Mouse (Mus musculus) heart, embryonic 14.5 days (tissue): ENCODE results near the gene Pnp. TPM values are rescaled to one million over a fixed set of nuclear protein-coding genes. Genes with fewer than 3 reads are reported as not detected.

ENCODE experiments used
- ATAC-seq: fragments of 200-750 bp; cut with Nextera tagmentation; 2 replicates; pipeline ENCODE4 v1.8.0; 2017; ENCODE audit warnings: low read depth, moderate TSS enrichment; ENCODE audit not compliant: insufficient number of reproducible peaks, insufficient read depth, low FRiP score
- H3K27ac ChIP-seq, 2 experiments: fragments of 200-500 bp in 1 of 2; fragments of 300-500 bp in 1 of 2; sonication (generic) in 1 of 2; replicated peaks in 1 of 2; 2 replicates each; pipeline ENCODE4 v1.5.1; 2012 to 2014; ENCODE audit warnings: low read depth in 2 of 2, low read length in 2 of 2, control low read depth in 1 of 2, mild to moderate bottlenecking in 1 of 2, mixed read lengths in 1 of 2; ENCODE audit not compliant: control insufficient read depth in 1 of 2, insufficient read depth in 1 of 2
- H3K27me3 ChIP-seq: fragments of 300-500 bp; sonication (generic); 2 replicates; pipeline ENCODE4 v1.6.1; 2014; ENCODE audit warnings: mild to moderate bottlenecking, low read length, control low read depth; ENCODE audit not compliant: control insufficient read depth, insufficient read depth
- H3K36me3 ChIP-seq: fragments of 300-500 bp; sonication (generic); 2 replicates; pipeline ENCODE4 v1.6.1; 2014; ENCODE audit warnings: mild to moderate bottlenecking, control low read depth, low read length, mixed read lengths; ENCODE audit not compliant: control insufficient read depth, insufficient read depth
- H3K4me1 ChIP-seq, 2 experiments: fragments of 200-500 bp in 1 of 2; fragments of 300-500 bp in 1 of 2; sonication (generic) in 1 of 2; 2 replicates each; pipeline ENCODE4 v1.6.1; 2012 to 2014; ENCODE audit warnings: low read length in 2 of 2, control low read depth in 1 of 2, mixed read lengths in 1 of 2; ENCODE audit not compliant: control insufficient read depth in 2 of 2, insufficient read depth in 2 of 2
- H3K4me2 ChIP-seq: fragments of 300-500 bp; sonication (generic); 2 replicates; pipeline ENCODE4 v1.6.1; 2014; ENCODE audit warnings: mild to moderate bottlenecking, low read length
- H3K4me3 ChIP-seq, 2 experiments: fragments of 200-500 bp in 1 of 2; fragments of 300-500 bp in 1 of 2; sonication (generic) in 1 of 2; 2 replicates each; pipeline ENCODE4 v1.5.1; 2012 to 2014; ENCODE audit warnings: low read length in 2 of 2, mild to moderate bottlenecking in 2 of 2, control low read depth in 1 of 2, low read depth in 1 of 2, moderate library complexity in 1 of 2; ENCODE audit not compliant: control insufficient read depth in 1 of 2, insufficient read depth in 1 of 2
- H3K9ac ChIP-seq: fragments of 300-500 bp; sonication (generic); 2 replicates; pipeline ENCODE4 v1.6.1; 2014; ENCODE audit warnings: mild to moderate bottlenecking, low read length
- H3K9me3 ChIP-seq: fragments of 300-500 bp; sonication (generic); 2 replicates; pipeline ENCODE4 v1.6.1; 2016; ENCODE audit warnings: low read length, control low read depth; ENCODE audit not compliant: control insufficient read depth
- WGBS: fragments of 180-500 bp; shearing (Covaris S2); extraction: QIAGEN DNeasy Blood & Tissue Kit; methylation state at CpG from one replicate; pipeline ENCODE4 v1.1.7; 2014; 5-methylcytosine and 5-hydroxymethylcytosine counted together
- polyA plus RNA-seq: library from polyadenylated mRNA; unstranded; fragments of >200 nt; fragmentation: Nextera tagmentation; extraction: Ambion mirVana; gene quantifications from 2 replicates; pipeline ENCODE4 v1.2.1, GENCODE M21; 2014

Pnp gene
- polyA plus RNA-seq: 30.5 and 32.2 TPM in 2 replicates

DNA sequence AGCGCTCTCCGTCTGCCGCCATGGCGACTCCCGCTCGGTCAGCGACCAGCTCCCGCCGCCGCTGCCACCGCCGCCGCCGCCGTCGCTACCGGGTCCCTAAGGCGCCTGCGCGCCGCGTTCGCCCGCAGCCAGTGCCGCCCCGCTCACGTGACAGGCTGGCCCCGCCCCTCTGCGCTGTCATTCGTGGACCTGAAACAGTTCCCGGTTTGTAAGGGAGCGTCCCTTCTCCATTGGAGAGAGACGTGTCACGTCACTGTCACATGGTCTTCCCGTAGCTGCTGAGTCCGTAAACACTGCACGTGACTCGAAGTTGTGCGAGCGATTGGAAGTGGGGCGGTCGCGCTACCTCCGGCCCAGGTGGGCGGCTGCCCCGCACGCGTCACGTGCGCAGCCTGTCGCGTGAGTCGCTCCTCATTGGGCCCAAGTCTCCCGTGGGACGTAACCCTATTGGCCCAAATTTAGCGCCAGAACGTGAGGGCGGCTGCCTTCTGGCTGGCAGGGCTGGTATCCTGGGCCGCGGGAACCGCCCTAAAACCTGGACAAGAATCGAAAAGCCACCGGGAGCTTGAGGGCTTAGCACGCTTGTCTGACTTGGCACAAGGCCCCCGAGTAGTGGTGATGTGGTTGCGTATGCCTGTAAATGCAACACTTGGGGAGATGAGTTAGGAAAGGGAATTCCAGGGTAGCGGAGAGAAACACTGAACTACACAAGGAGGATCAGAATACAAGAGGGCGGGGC is at the start of gene Pnp, which contains the start of gene Pip4p1:
Gene Pnp, plus strand, starts transcription at position 329 of the 739 bp plus-strand sequence.
Gene Pip4p1, minus strand, starts transcription at position 103 of the 739 bp plus-strand sequence.
- ATAC-seq: peak; percentile 99
- peak within 1 kb of the TSS; percentile 86 to 97 for H3K4me3 ChIP-seq
- H3K27me3 ChIP-seq: no peaks in the 10 kb centered on the region
- peak within 1 kb of the TSS; percentile 84 for H3K4me2 ChIP-seq
- H3K36me3 ChIP-seq: peaks cover 36% of the 10 kb centered on the region
- no peaks in the 10 kb centered on the region for H3K9me3 ChIP-seq
- H3K27ac ChIP-seq: peak within 1 kb of the TSS; percentile 89 to 97
- WGBS: under 1% methylated on average over 68 of the region's 68 CpGs
- H3K4me1 ChIP-seq: peaks cover 5 to 13% of the 10 kb centered on the region in 2 experiments; a peak in 3 of 4 replicates
- peak within 1 kb of the TSS; percentile 100 for H3K9ac ChIP-seq

DNA sequence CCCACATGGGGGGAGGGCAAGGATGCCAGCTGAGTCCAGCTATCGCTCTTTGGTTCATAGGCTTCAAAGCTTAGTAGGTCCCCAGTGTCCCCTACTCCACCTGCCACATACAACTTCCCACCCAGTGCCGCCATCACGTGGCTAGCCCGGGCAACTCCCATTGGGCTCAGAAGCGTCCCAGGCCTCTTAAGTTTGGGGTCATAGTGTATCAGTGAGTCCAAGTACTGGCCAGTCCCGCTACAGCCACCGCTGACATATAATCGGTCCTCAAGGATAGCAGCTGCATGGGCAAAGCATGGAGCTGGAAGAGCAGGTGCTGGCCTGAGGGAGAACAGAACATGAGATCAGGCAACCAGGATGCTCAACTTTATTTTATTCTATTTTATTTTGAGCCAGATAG is 39.3 kb upstream of the Pnp start:
- ATAC-seq: no peak
- H3K4me1 ChIP-seq: peaks cover 7 to 9% of the 10 kb centered on the region in 2 experiments; a peak in 3 of 4 replicates
- H3K36me3 ChIP-seq: no peaks in the 10 kb centered on the region
- H3K27ac ChIP-seq: no peak overlapping the region
- WGBS: 88% methylated on average over 8 of the region's 8 CpGs
- H3K4me3 ChIP-seq: no peak overlapping the region
- H3K9ac ChIP-seq: no peak overlapping the region
- peaks cover 5% of the 10 kb centered on the region for H3K27me3 ChIP-seq
- no peak overlapping the region for H3K4me2 ChIP-seq
- no peaks in the 10 kb centered on the region for H3K9me3 ChIP-seq

- Histone ChIP-seq H3K27ac (no peak overlapping the region), H3K36me3 (no peaks in the 10 kb centered on the region), H3K4me1 (peaks cover 9% of the 10 kb centered on the region in 2 experiments; a peak in 3 of 4 replicates), H3K4me3 (no peak overlapping the region), H3K9ac (no peak overlapping the region), H3K4me2 (no peak overlapping the region), H3K27me3 (peaks cover 10% of the 10 kb centered on the region), H3K9me3 (no peaks in the 10 kb centered on the region)
- ATAC-seq: no peak
- 77% methylated on average over 7 of the region's 7 CpGs for WGBS
These were observed 38.8 kb upstream of the Pnp start for GRCm38 (mm10) chr14:50892091-50892490.

DNA sequence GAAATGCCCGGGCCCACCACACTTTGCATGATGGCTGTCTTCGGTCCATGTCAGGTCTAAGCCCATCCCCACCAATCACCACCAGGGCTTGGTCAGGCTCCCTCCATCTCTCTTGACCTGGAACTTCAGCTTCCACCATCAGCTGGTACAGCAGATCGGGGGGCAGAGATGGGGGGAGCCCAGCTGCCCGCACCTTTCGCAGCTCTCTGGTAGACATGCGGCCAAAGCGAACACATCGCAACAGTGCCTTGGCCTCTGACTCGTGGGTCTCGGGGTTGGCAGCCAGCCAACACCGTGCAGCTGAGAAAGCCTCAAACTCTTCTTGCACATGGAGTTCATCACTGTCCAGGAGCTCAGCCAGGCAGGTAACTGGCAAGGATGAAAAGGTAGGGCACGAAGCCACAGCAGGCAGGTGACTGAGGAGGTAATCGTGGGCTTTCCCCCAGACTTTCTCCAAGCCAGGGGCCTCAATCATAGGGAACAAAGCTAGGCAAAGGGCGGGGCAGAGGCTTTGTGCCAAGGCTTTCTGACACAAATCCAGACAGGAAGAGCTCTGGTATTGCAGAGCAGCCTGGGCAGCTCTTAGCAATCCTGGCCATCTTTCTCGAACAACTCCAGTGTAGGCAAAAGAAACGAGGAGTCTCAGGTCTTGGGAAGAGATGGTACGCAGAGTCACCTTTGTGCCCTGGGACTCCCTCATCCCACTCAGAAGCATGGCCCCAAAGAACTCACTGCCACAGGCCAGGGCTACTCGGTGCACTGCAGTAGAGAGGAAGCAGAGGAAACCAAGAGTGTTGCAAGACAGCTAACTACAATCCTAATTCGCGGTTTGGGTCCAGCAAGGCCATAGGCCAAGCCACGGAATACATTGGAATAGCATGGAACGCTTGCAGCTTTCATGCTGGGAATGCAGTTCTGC is 38.1 kb upstream of the Pnp start:
- no peaks in the 10 kb centered on the region for H3K9me3 ChIP-seq
- H3K4me2 ChIP-seq: no peak overlapping the region

GRCm38 (mm10) chr14:50895407-50895806 is 35.5 kb upstream of the Pnp start:
- Histone ChIP-seq H3K27me3 (peaks cover 11% of the 10 kb centered on the region), H3K4me2 (no peak overlapping the region), H3K27ac (no peak overlapping the region), H3K4me3 (no peak overlapping the region), H3K9me3 (no peaks in the 10 kb centered on the region), H3K36me3 (no peaks in the 10 kb centered on the region), H3K9ac (no peak overlapping the region), H3K4me1 (peaks cover 9 to 11% of the 10 kb centered on the region in 2 experiments; a peak in 3 of 4 replicates)
- no peak for ATAC-seq

More for the DNA sequence above, 38.1 kb upstream of the Pnp start:
- Histone ChIP-seq H3K4me1 (peaks cover 9 to 11% of the 10 kb centered on the region in 2 experiments; a peak in 3 of 4 replicates), H3K36me3 (no peaks in the 10 kb centered on the region), H3K27ac (no peak overlapping the region), H3K9ac (no peak overlapping the region), H3K27me3 (peaks cover 11% of the 10 kb centered on the region), H3K4me3 (no peak overlapping the region)
- no peak for ATAC-seq
- 75% methylated on average over 22 of the region's 22 CpGs for WGBS

- Histone ChIP-seq H3K27me3 (peaks cover 11% of the 10 kb centered on the region), H3K27ac (no peak overlapping the region), H3K4me2 (peak overlapping the region; percentile 92), H3K4me3 (peak overlapping the region; percentile 44 to 45), H3K9me3 (no peaks in the 10 kb centered on the region), H3K36me3 (no peaks in the 10 kb centered on the region), H3K4me1 (peaks cover 9 to 11% of the 10 kb centered on the region in 2 experiments; a peak in 3 of 4 replicates), H3K9ac (peak overlapping the region; percentile 58)
- no peak; the same call in 1 of the 2 replicates for ATAC-seq
- 14% methylated on average over 19 of the region's 19 CpGs for WGBS
These were observed 34.7 kb upstream of the Pnp start for GRCm38 (mm10) chr14:50895985-50896746.
